Mouse (Mus musculus) gastrocnemius, adult 2 months (tissue): ENCODE measurements around the gene Piga. TPM values are rescaled to one million over a fixed set of nuclear protein-coding genes. Genes with fewer than 3 reads are reported as not detected.

Source experiments
- DNase-seq: peaks from one replicate; pipeline ENCODE4 v3.0.0; 2022
- H3K27ac ChIP-seq: fragments of 200-600 bp; 2 replicates; pipeline ENCODE4 v1.8.1; 2022; ENCODE audit warnings: mild to moderate bottlenecking
- H3K4me3 ChIP-seq: fragments of 200-600 bp; 2 replicates; pipeline ENCODE4 v1.8.1; 2022; ENCODE audit warnings: mild to moderate bottlenecking, moderate library complexity
- CTCF ChIP-seq: fragments of 200-600 bp; IDR thresholded peaks from 2 replicates; pipeline ENCODE4 v1.8.1; 2022; ENCODE audit warnings: antibody characterized with exemption, mild to moderate bottlenecking, moderate library complexity
- intact Hi-C: fragments of 180-260 bp; cut with DNase I; formaldehyde crosslinking; loops from one replicate; pipeline ENCODE4 v1.15.1; 2025
- long read RNA-seq, 2 experiments: library from polyadenylated mRNA; stranded (forward); transcript quantifications; one replicate each; pipeline ENCODE4 v2.0.0; 2021
- total RNA-seq, 2 experiments: library from RNA; stranded (reverse); gene quantifications; 2 replicates each; pipeline ENCODE4 v1.2.3; 2021

The Piga gene
- total RNA-seq = 1 to 10 TPM; 1.6 to 2.1 TPM
- long read RNA-seq, experiment 1, partial matches to known transcripts = 0 of 2 reads
- long read RNA-seq, experiment 1, other reads (novel, unspliced or antisense) = 1 of 2 reads
- long read RNA-seq, experiment 2, partial matches to known transcripts = 0 of 1 reads
- long read RNA-seq, experiment 2, other reads (novel, unspliced or antisense) = 0 of 1 reads

GRCm38 (mm10) chrX:164419471-164419939 lies at the start of gene Piga:
Piga (plus strand) TSS chrX:164419787.
- peak; percentile 93 for DNase-seq
- no peak for TF ChIP-seq CTCF
- peak within 1 kb of the TSS; percentile 91 for H3K27ac ChIP-seq
- H3K4me3 ChIP-seq = peak within 1 kb of the TSS; percentile 83
- intact Hi-C loops = loop anchor here (2.0 kb wide), 1 partner anchor 345 kb away; no protein-coding TSS in a partner anchor

- TF ChIP-seq CTCF = no peak
These were observed 49.0 kb upstream of the Piga start for GRCm38 (mm10) chrX:164370576-164370975.

DNA sequence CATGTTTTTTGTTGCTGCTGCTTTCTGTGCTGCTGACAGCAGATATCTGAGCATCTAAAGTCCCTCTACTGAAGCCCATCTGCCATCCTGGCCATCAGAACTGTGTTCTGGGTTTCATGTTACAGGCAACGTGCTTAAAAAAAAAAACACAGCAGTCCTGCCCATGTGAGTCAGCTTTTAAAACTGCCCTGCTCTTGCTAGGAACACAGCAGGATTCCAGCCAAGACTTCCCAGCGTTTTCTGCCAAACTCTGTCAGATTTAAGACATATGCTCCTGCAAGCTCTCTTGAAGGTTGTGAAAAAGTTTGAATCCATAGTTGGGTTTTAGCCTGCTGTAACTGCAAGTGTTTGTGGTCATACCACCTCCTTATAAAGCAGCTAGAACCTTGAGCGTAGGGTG lies 46.5 kb upstream of the Piga start, which contains the start of gene Vegfd:
Vegfd (plus strand) TSS at position 298 of the 400 bp plus-strand sequence.
- TF ChIP-seq CTCF = no peak
- DNase-seq = peak; percentile 60
- intact Hi-C loops = no loop called here
- Histone ChIP-seq H3K27ac (peak within 1 kb of the TSS; percentile 67), H3K4me3 (peak within 1 kb of the TSS; percentile 50)

More at GRCm38 (mm10) chrX:164370576-164370975, 49.0 kb upstream of the Piga start:
- DNase-seq = no peak
- no peak overlapping the region for H3K27ac ChIP-seq
- H3K4me3 ChIP-seq = no peak overlapping the region
- intact Hi-C loops = no loop called here

GRCm38 (mm10) chrX:164374586-164374985 lies 45.0 kb upstream of the Piga start:
- peak; percentile 19; the same call in 1 of the 2 replicates for TF ChIP-seq CTCF
- DNase-seq = no peak
- peak overlapping the region; percentile 13; the same call in 1 of the 2 replicates for H3K4me3 ChIP-seq
- no peak overlapping the region for H3K27ac ChIP-seq
- intact Hi-C loops = no loop called here

DNA sequence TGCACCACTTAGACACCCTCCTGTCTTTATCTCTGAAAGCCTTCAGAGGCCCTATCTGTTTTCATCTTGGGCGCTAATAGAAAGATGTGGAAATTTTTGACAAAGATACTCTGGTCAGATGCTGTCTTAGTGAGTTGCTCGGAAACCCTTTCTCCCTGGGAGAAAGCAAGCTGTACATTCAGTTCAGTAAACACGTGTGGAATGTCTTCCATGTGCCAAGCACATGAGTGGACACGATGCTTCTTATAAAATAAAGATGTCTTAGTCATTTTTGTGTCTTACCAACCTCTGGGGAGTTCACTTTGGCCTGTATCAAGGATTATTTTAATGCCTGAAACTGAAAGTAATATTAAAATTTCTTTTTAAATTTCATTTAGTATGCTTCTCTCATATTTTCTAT lies 39.9 kb upstream of the Piga start:
- TF ChIP-seq CTCF = no peak
- Histone ChIP-seq H3K27ac (peak overlapping the region; percentile 25), H3K4me3 (no peak overlapping the region)
- intact Hi-C loops = no loop called here
- DNase-seq = no peak

- DNase-seq = peak; percentile 85
- intact Hi-C loops = no loop called here
These were observed 37.8 kb upstream of the Piga start for GRCm38 (mm10) chrX:164381618-164382408.

GRCm38 (mm10) chrX:164394091-164394490 lies 25.5 kb upstream of the Piga start:
- Histone ChIP-seq H3K27ac (no peak overlapping the region), H3K4me3 (no peak overlapping the region)
- intact Hi-C loops = no loop called here
- no peak for DNase-seq
- TF ChIP-seq CTCF = no peak

More at GRCm38 (mm10) chrX:164381618-164382408, 37.8 kb upstream of the Piga start:
- Histone ChIP-seq H3K27ac (peak overlapping the region; percentile 54), H3K4me3 (peak overlapping the region; percentile 67)
- TF ChIP-seq CTCF = no peak

DNA sequence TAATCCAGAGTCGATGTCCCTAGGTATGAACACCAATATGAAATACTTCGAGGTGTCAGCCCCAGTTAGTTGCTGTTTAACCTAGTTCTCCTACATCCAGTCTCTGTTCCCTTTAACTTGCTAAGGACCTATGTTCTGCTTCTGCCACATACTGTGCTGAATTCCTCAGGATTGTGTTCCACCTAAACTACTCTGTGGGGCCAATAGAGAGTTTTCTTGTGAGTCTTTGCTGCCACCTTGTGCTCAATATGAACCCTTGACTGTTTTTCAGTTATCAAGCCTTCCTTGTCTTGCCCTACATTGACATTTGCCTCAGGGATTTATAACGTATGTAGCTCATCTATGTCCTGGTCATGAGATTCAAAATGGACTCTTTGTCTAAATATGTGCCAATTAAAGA lies 21.1 kb upstream of the Piga start:
- peak; percentile 64 for TF ChIP-seq CTCF
- H3K27ac ChIP-seq = no peak overlapping the region
- intact Hi-C loops = loop anchor here (2.0 kb wide), 1 partner anchor 214 kb away; no protein-coding TSS in a partner anchor
- DNase-seq = no peak
- no peak overlapping the region for H3K4me3 ChIP-seq

- intact Hi-C loops = no loop called here
- Histone ChIP-seq H3K27ac (no peak overlapping the region), H3K4me3 (no peak overlapping the region)
- DNase-seq = no peak
- no peak for TF ChIP-seq CTCF
These were observed 14.4 kb upstream of the Piga start for GRCm38 (mm10) chrX:164405080-164405649.

GRCm38 (mm10) chrX:164406133-164407022 lies 13.2 kb upstream of the Piga start:
- H3K27ac ChIP-seq = no peak overlapping the region
- H3K4me3 ChIP-seq = no peak overlapping the region
- TF ChIP-seq CTCF = no peak
- intact Hi-C loops = no loop called here
- DNase-seq = no peak

DNA sequence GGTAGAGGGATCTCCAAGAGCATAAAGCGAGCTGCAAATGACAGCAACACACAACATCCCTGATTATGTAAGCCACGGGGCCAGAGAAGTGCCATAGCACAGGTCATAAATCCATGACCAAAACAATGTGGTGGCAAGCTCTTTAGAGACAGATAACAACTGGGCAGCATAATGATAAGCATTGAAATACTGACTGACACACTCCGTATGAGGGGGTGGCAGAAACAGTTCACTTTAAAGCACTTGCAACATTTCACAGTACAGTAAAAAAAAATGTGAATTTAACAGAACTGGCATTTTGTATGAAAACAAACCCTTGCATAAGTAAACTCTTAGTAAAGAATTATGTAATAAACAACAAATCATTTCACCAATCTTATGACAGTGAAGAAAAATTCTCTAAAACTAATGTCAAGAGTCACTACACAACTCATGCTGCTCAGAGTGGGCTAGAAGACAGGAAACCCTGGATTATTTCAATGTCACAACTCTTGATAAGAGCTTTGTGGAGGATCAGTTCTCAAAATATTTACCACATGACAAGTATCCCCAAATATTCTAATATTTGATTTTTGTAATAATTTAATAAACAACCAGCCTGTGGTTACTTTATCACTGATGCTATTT lies 11.2 kb upstream of the Piga start:
- Histone ChIP-seq H3K4me3 (no peak overlapping the region), H3K27ac (no peak overlapping the region)
- intact Hi-C loops = no loop called here
- no peak for TF ChIP-seq CTCF
- no peak for DNase-seq

DNA sequence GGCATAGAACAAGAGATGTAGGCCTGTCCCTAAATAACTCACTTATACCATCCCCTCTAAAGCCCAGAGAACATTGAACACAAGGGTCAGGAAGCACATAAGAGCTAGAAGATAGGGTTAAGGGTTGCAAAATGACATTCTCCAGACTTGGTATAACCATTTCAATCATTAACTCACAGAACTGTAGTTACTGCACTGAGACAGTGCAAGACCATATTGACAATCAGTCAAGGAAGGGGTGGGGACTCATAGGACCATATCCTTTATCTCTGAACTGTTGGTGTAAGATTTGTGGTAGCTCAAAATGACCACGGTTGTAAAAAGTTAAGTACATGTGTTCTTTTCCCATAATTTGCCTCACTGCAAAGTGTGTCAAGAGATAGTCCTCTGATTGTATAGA lies 9.0 kb upstream of the Piga start:
- no peak overlapping the region for H3K4me3 ChIP-seq
- no peak for DNase-seq
- TF ChIP-seq CTCF = no peak
- intact Hi-C loops = no loop called here
- H3K27ac ChIP-seq = no peak overlapping the region
